Mouse (Mus musculus) spleen, adult 18-20 months (tissue): ENCODE measurements around the gene Gucy2c.
A peak's percentile ranks its signal among the peaks of the same experiment; 100 is the strongest.

ENCODE experiments used
- DNase-seq, 2 experiments: peaks; one replicate each; pipeline ENCODE4 v3.0.0; 2022; ENCODE audit warnings: mixed read lengths in 2 of 2

Gene Gucy2c

GRCm38 (mm10) chr6:136660831-136661705 lies 120.5 kb downstream of the Gucy2c start:
- peak; percentile 34 to 48 for DNase-seq

- no peak for DNase-seq
Observed at GRCm38 (mm10) chr6:136659226-136659625, 122.3 kb downstream of the Gucy2c start.

GRCm38 (mm10) chr6:136658303-136658702 lies 123.3 kb downstream of the Gucy2c start:
- DNase-seq, result no peak

- no peak for DNase-seq
Observed at GRCm38 (mm10) chr6:136655786-136656185, 125.8 kb downstream of the Gucy2c start.

GRCm38 (mm10) chr6:136654470-136654869 lies 127.1 kb downstream of the Gucy2c start:
- no peak for DNase-seq

- no peak for DNase-seq
Observed at GRCm38 (mm10) chr6:136653331-136653730, 128.2 kb downstream of the Gucy2c start.

- no peak for DNase-seq
Observed at GRCm38 (mm10) chr6:136650664-136651063, 130.9 kb downstream of the Gucy2c start.

GRCm38 (mm10) chr6:136647455-136647861 lies 134.1 kb downstream of the Gucy2c start:
- DNase-seq, result no peak
